Mouse (Mus musculus): ENCODE measurements around the gene Taar7f. TPM values are rescaled to one million over a fixed set of nuclear protein-coding genes. Genes with fewer than 3 reads are reported as not detected.

The Taar7f gene
- polyA plus RNA-seq (2012; fragmentation: generic; extraction: Trizol): not detected
- long read RNA-seq, experiment 1: 0 reads
- long read RNA-seq, experiment 2: 0 reads

DNA sequence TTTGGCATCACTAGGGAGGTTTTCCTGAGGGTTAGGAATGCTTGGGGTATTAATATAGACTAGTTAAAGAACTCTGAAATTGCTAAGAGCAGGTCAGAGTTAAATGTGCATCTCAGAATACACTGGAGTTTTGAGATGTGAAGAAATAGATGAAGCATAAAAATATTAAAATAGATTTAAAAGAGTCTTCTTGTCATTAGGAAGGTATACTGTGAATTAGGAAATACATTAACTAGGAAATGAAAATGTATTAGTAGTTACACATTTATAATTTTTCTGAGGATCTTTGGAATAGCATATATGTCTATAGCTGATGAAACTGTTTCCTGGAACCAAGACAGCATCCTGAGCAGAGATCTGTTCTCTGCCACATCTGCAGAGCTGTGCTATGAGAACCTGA is at the start of gene Taar7f:
Taar7f (plus strand) TSS at position 301 of the 400 bp plus-strand sequence.
- H3K27me3 ChIP-seq (ENCODE audit: control insufficient read depth, insufficient read depth, insufficient read length): no peaks in the 10 kb centered on the region
- no peaks in the 10 kb centered on the region for H3K79me2 ChIP-seq (ENCODE audit: control insufficient read depth, insufficient read depth)
- TF ChIP-seq MAX (IDR thresholded peaks at IDR 0.05): no peak
- TF ChIP-seq CEBPB (IDR thresholded peaks at IDR 0.05; ENCODE audit: low read depth): no peak
- no peak for TF ChIP-seq USF1 (IDR thresholded peaks at IDR 0.05; ENCODE audit: low read depth)
- TF ChIP-seq CTCF (IDR thresholded peaks at IDR 0.05; ENCODE audit: control insufficient read depth, insufficient read depth, insufficient read length): no peak
- no peak for TF ChIP-seq MYOD1 (IDR thresholded peaks at IDR 0.05; ENCODE audit: control insufficient read depth, insufficient read length, low read depth)
- TF ChIP-seq FOSL1 (IDR thresholded peaks at IDR 0.05; ENCODE audit: insufficient read depth, low read length, poor library complexity, severe bottlenecking): no peak
- no peak for TF ChIP-seq MYOG (IDR thresholded peaks at IDR 0.05; ENCODE audit: control insufficient read depth, extremely low read depth, insufficient read length)
- H3K79me3 ChIP-seq (ENCODE audit: low read depth): no peaks in the 10 kb centered on the region
- no peak within 1 kb of the TSS for H3K4me3 ChIP-seq (ENCODE audit: insufficient read depth, poor library complexity, severe bottlenecking)
- H3K36me3 ChIP-seq (ENCODE audit: control insufficient read depth, insufficient read depth): no peaks in the 10 kb centered on the region
- no peak within 1 kb of the TSS for H3ac ChIP-seq (ENCODE audit: control insufficient read depth, insufficient read length, low read depth)

DNA sequence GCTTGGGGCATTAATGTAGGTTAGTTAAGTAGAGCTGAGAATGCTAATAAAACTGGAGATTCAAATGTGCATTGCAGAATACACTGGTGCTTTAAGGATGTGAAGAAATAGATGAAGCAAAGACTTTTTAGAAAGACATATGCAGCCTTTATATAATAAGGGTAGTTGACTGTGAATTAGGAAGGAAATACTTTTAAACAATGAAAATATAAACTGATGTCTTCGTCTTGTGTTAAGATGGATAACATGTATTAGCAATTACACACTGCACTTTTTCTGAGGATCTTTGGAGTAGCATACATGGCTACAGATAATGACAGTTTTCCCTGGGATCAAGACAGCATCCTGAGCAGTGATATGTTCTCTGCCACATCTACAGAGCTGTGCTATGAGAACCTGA is 49.7 kb upstream of the Taar7f start, which contains the start of gene Taar7b:
Taar7b (plus strand) TSS at position 301 of the 400 bp plus-strand sequence.
- Histone ChIP-seq H3K79me3 (ENCODE audit: low read depth) (no peaks in the 10 kb centered on the region), H3K36me3 (ENCODE audit: control insufficient read depth, insufficient read depth) (no peaks in the 10 kb centered on the region), H3K27me3 (ENCODE audit: control insufficient read depth, insufficient read depth, insufficient read length) (no peaks in the 10 kb centered on the region), H3ac (ENCODE audit: control insufficient read depth, insufficient read length, low read depth) (no peak within 1 kb of the TSS), H3K79me2 (ENCODE audit: control insufficient read depth, insufficient read depth) (no peaks in the 10 kb centered on the region), H3K4me3 (ENCODE audit: insufficient read depth, poor library complexity, severe bottlenecking) (no peak within 1 kb of the TSS)
- no peak for TF ChIP-seq MAX (IDR thresholded peaks at IDR 0.05)
- TF ChIP-seq MYOD1 (IDR thresholded peaks at IDR 0.05; ENCODE audit: control insufficient read depth, insufficient read length, low read depth): no peak
- TF ChIP-seq CEBPB (IDR thresholded peaks at IDR 0.05; ENCODE audit: low read depth): no peak
- no peak for TF ChIP-seq CTCF (IDR thresholded peaks at IDR 0.05; ENCODE audit: control insufficient read depth, insufficient read depth, insufficient read length)
- TF ChIP-seq FOSL1 (IDR thresholded peaks at IDR 0.05; ENCODE audit: insufficient read depth, low read length, poor library complexity, severe bottlenecking): no peak

DNA sequence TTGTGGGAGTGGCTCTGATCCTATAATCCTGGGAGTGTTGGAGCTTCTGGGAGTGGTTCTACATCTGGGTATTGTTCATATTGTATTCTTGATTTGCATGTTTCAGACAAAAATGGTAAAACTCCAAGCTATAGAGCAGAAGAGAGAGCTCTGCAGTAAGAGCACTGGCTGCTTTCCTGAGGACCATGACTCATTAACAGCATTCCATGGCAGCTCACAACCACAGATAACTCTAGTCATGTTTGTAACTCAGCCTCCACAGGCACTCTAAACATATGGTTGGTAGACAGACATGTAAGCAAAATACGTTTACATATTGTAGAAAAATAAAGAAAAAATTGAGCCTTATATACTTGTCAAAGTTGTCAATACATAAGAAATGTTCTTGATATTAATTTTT is 42.9 kb upstream of the Taar7f start:
- H3K79me3 ChIP-seq (ENCODE audit: low read depth): no peaks in the 10 kb centered on the region
- H3K4me3 ChIP-seq (ENCODE audit: insufficient read depth, poor library complexity, severe bottlenecking): no peak overlapping the region
- H3ac ChIP-seq (ENCODE audit: control insufficient read depth, insufficient read length, low read depth): no peak overlapping the region
- no peak for TF ChIP-seq FOSL1 (IDR thresholded peaks at IDR 0.05; ENCODE audit: insufficient read depth, low read length, poor library complexity, severe bottlenecking)
- H3K27me3 ChIP-seq (ENCODE audit: control insufficient read depth, insufficient read depth, insufficient read length): no peaks in the 10 kb centered on the region
- no peaks in the 10 kb centered on the region for H3K36me3 ChIP-seq (ENCODE audit: control insufficient read depth, insufficient read depth)
- H3K79me2 ChIP-seq (ENCODE audit: control insufficient read depth, insufficient read depth): no peaks in the 10 kb centered on the region

DNA sequence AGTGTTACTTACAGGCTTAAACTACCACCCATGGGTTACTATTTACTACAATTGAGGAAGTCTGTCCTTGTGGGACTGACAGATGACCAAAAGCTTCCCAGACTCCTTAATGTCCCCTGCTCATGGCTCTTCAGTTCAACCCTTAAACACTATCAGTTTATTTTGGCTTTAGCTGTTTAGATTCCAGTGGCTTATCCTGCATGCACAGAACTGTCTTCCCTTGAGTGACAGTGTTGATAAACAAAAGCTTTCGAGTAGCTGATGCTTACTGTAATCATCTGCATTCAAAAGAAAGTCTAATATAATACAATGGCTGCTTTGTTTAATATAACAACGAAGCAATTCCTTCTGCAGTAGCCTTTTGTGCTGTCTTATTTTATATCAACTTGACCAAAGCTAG is 42.3 kb upstream of the Taar7f start:
- TF ChIP-seq MAX (IDR thresholded peaks at IDR 0.05) (no peak), CEBPB (IDR thresholded peaks at IDR 0.05; ENCODE audit: low read depth) (no peak), MYOG (IDR thresholded peaks at IDR 0.05; ENCODE audit: control insufficient read depth, extremely low read depth, insufficient read length) (no peak), MYOD1 (IDR thresholded peaks at IDR 0.05; ENCODE audit: control insufficient read depth, insufficient read length, low read depth) (no peak), FOSL1 (IDR thresholded peaks at IDR 0.05; ENCODE audit: insufficient read depth, low read length, poor library complexity, severe bottlenecking) (no peak), CTCF (IDR thresholded peaks at IDR 0.05; ENCODE audit: control insufficient read depth, insufficient read depth, insufficient read length) (no peak), USF1 (IDR thresholded peaks at IDR 0.05; ENCODE audit: low read depth) (no peak)
- Histone ChIP-seq H3K4me3 (ENCODE audit: insufficient read depth, poor library complexity, severe bottlenecking) (no peak overlapping the region), H3K79me3 (ENCODE audit: low read depth) (no peaks in the 10 kb centered on the region), H3ac (ENCODE audit: control insufficient read depth, insufficient read length, low read depth) (no peak overlapping the region), H3K36me3 (ENCODE audit: control insufficient read depth, insufficient read depth) (no peaks in the 10 kb centered on the region), H3K27me3 (ENCODE audit: control insufficient read depth, insufficient read depth, insufficient read length) (no peaks in the 10 kb centered on the region), H3K79me2 (ENCODE audit: control insufficient read depth, insufficient read depth) (no peaks in the 10 kb centered on the region)

DNA sequence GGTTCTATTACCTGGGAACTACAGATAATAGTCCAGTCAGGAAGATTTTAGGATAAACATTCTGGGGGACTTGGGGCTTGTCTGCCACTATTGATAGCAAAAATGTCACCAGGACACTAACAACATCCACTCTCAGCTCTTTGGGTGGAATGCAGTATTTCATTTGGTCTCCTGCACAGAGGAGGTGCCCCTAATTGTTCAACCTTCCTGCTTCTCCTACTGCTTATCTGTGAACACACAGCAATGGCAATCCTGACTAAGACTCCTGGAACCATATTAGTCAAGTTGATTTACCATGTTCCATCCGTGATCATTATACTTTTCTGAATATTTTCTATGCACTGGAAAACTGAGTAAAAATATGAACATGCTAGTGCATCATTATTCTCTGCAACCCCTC is 41.2 kb upstream of the Taar7f start:
- H3ac ChIP-seq (ENCODE audit: control insufficient read depth, insufficient read length, low read depth): no peak overlapping the region
- H3K4me3 ChIP-seq (ENCODE audit: insufficient read depth, poor library complexity, severe bottlenecking): no peak overlapping the region
- no peaks in the 10 kb centered on the region for H3K36me3 ChIP-seq (ENCODE audit: control insufficient read depth, insufficient read depth)
- H3K79me2 ChIP-seq (ENCODE audit: control insufficient read depth, insufficient read depth): no peaks in the 10 kb centered on the region
- H3K27me3 ChIP-seq (ENCODE audit: control insufficient read depth, insufficient read depth, insufficient read length): no peaks in the 10 kb centered on the region
- H3K79me3 ChIP-seq (ENCODE audit: low read depth): no peaks in the 10 kb centered on the region
- TF ChIP-seq FOSL1 (IDR thresholded peaks at IDR 0.05; ENCODE audit: insufficient read depth, low read length, poor library complexity, severe bottlenecking): no peak
- TF ChIP-seq MAX (IDR thresholded peaks at IDR 0.05): no peak
- TF ChIP-seq CTCF (IDR thresholded peaks at IDR 0.05; ENCODE audit: control insufficient read depth, insufficient read depth, insufficient read length): no peak
- no peak for TF ChIP-seq MYOG (IDR thresholded peaks at IDR 0.05; ENCODE audit: control insufficient read depth, extremely low read depth, insufficient read length)
- TF ChIP-seq USF1 (IDR thresholded peaks at IDR 0.05; ENCODE audit: low read depth): no peak
- TF ChIP-seq MYOD1 (IDR thresholded peaks at IDR 0.05; ENCODE audit: control insufficient read depth, insufficient read length, low read depth): no peak
- TF ChIP-seq CEBPB (IDR thresholded peaks at IDR 0.05; ENCODE audit: low read depth): no peak

DNA sequence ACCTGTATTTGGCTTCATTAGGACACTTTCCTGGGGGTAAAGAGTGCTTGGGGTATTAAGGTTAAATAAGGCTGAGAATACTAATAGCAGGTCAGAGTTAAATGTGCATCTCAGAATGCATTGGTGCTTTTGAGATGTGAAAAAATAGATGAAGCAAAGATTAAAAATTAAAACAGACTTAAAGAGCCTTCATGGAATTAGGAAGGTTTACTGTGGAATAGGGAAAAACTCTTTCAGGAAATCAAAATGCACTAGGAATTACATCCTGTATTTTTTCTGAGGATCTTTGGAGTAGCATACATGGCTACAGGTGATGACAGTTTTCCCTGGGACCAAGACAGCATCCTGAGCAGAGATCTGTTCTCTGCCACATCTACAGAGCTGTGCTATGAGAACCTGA is 22.4 kb upstream of the Taar7f start, which contains the start of gene Taar7d:
Taar7d (plus strand) TSS at position 301 of the 400 bp plus-strand sequence.
- H3ac ChIP-seq (ENCODE audit: control insufficient read depth, insufficient read length, low read depth): no peak within 1 kb of the TSS

More for the DNA sequence above, 22.4 kb upstream of the Taar7f start, which contains the start of gene Taar7d:
- H3K4me3 ChIP-seq (ENCODE audit: insufficient read depth, poor library complexity, severe bottlenecking): no peak within 1 kb of the TSS
- H3K36me3 ChIP-seq (ENCODE audit: control insufficient read depth, insufficient read depth): no peaks in the 10 kb centered on the region
- H3K79me3 ChIP-seq (ENCODE audit: low read depth): no peaks in the 10 kb centered on the region
- no peaks in the 10 kb centered on the region for H3K79me2 ChIP-seq (ENCODE audit: control insufficient read depth, insufficient read depth)
- no peak for TF ChIP-seq MYOG (IDR thresholded peaks at IDR 0.05; ENCODE audit: control insufficient read depth, extremely low read depth, insufficient read length)
- TF ChIP-seq MAX (IDR thresholded peaks at IDR 0.05): no peak
- TF ChIP-seq CTCF (IDR thresholded peaks at IDR 0.05; ENCODE audit: control insufficient read depth, insufficient read depth, insufficient read length): no peak
- TF ChIP-seq USF1 (IDR thresholded peaks at IDR 0.05; ENCODE audit: low read depth): no peak
- TF ChIP-seq MYOD1 (IDR thresholded peaks at IDR 0.05; ENCODE audit: control insufficient read depth, insufficient read length, low read depth): no peak
- TF ChIP-seq FOSL1 (IDR thresholded peaks at IDR 0.05; ENCODE audit: insufficient read depth, low read length, poor library complexity, severe bottlenecking): no peak
- TF ChIP-seq CEBPB (IDR thresholded peaks at IDR 0.05; ENCODE audit: low read depth): no peak
- H3K27me3 ChIP-seq (ENCODE audit: control insufficient read depth, insufficient read depth, insufficient read length): peaks cover 2% of the 10 kb centered on the region

All from C2C12 (cell line).